Mouse (Mus musculus) heart, adult 11 months (tissue): ENCODE measurements around the gene Plk2.

ENCODE experiments used
- DNase-seq: peaks from one replicate; pipeline ENCODE4 v3.0.0; 2022

Plk2 gene

GRCm38 (mm10) chr13:110412572-110413209 lies 17.8 kb downstream of the Plk2 start:
- peak; percentile 64 for DNase-seq

GRCm38 (mm10) chr13:110418656-110419055 lies 23.8 kb downstream of the Plk2 start:
- DNase-seq: peak; percentile 68

GRCm38 (mm10) chr13:110419640-110420039 lies 24.8 kb downstream of the Plk2 start:
- no peak for DNase-seq

GRCm38 (mm10) chr13:110422434-110422833 lies 27.6 kb downstream of the Plk2 start:
- no peak for DNase-seq

GRCm38 (mm10) chr13:110425512-110426222 lies 30.8 kb downstream of the Plk2 start:
- DNase-seq: no peak

GRCm38 (mm10) chr13:110431388-110431787 lies 36.5 kb downstream of the Plk2 start:
- DNase-seq: no peak

GRCm38 (mm10) chr13:110432062-110432566 lies 37.3 kb downstream of the Plk2 start:
- no peak for DNase-seq

- DNase-seq: no peak
Measured at GRCm38 (mm10) chr13:110432613-110433012, 37.8 kb downstream of the Plk2 start.

- peak; percentile 75 for DNase-seq
Measured at GRCm38 (mm10) chr13:110436692-110437091, 41.8 kb downstream of the Plk2 start.

- DNase-seq: no peak
Measured at GRCm38 (mm10) chr13:110438624-110439023, 43.8 kb downstream of the Plk2 start.

- no peak for DNase-seq
Measured at GRCm38 (mm10) chr13:110444335-110444734, 49.5 kb downstream of the Plk2 start.

GRCm38 (mm10) chr13:110444894-110445293 lies 50.0 kb downstream of the Plk2 start:
- peak; percentile 92 for DNase-seq

GRCm38 (mm10) chr13:110446434-110446833 lies 51.6 kb downstream of the Plk2 start:
- peak; percentile 63 for DNase-seq

GRCm38 (mm10) chr13:110450056-110450455 lies 55.2 kb downstream of the Plk2 start:
- DNase-seq: no peak
